Comparison of ENCODE assay signal across 17 mouse cellular contexts in the genomic region with DNA sequence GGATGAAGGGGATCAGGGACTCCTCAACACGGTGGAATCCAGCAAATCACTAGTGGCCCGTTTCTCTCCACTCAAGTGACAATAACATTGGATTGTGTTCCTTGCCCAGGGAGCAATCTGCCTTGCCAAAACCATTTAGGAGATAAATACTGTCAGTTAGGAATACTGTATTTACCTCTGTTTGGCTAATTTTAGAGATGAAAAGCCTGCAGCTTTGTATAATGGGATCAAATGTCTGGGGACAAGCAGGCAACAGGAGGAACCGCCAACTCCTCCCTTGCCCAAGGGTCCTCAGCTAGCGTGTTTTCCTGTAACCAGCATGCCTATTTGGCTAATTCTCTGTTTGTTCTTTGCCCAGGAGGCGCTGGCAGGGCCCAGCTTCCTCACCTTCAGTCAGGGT. TPM values are rescaled to one million over a fixed set of nuclear protein-coding genes. Genes with fewer than 3 reads are reported as not detected.
DNase-seq lines count a peak whose midpoint lies in the region; ATAC-seq and TF ChIP-seq lines count a peak whose summit lies in the region.
"Had no signal": no experiment of that assay in that cellular context is flagged by ENCODE, and none has a peak within 500 bp of the region (broad histone marks: within the 10 kb centered on the region; RNA-seq: fewer than 3 reads in every experiment).

No protein-coding gene starts in this region.

- H3K4me1 ChIP-seq in embryonic facial prominence, embryonic 14.5 days (ENCODE audit: control insufficient read depth, insufficient read depth, low read length), result peaks cover 77% of the 10 kb centered on the region
- peaks cover 38% of the 10 kb centered on the region for H3K4me1 ChIP-seq in hindbrain, embryonic 11.5 days (replicated peaks; ENCODE audit: control insufficient read depth, insufficient read depth, low read length)
- peaks cover 95% of the 10 kb centered on the region for H3K4me1 ChIP-seq in midbrain, embryonic 13.5 days (replicated peaks)

- H3K27me3 ChIP-seq in embryonic facial prominence, embryonic 14.5 days (replicated peaks; ENCODE audit: control insufficient read depth, insufficient read depth, low read length), result no peaks in the 10 kb centered on the region
- H3K27me3 ChIP-seq in hindbrain, embryonic 11.5 days (ENCODE audit: control insufficient read depth, insufficient read depth, low read length), result no peaks in the 10 kb centered on the region
- H3K27me3 ChIP-seq in midbrain, embryonic 13.5 days, result no peaks in the 10 kb centered on the region

- ATAC-seq in embryonic facial prominence, embryonic 14.5 days (ENCODE audit: low read depth), result no peak
- ATAC-seq in hindbrain, embryonic 11.5 days (ENCODE audit: low FRiP score), result no peak
- no peak for ATAC-seq in midbrain, embryonic 13.5 days

- WGBS in embryonic facial prominence, embryonic 14.5 days, result 30% methylated on average over 5 of the region's 5 CpGs
- 54% methylated on average over 5 of the region's 5 CpGs for WGBS in hindbrain, embryonic 11.5 days
- WGBS in midbrain, embryonic 13.5 days, result 24% methylated on average over 5 of the region's 5 CpGs

- no peak for TF ChIP-seq CTCF in brain, embryonic 14.5 days (IDR thresholded peaks at IDR 0.05; ENCODE audit: borderline replicate concordance, extremely low read depth, insufficient read depth, insufficient read length)

- H3K27ac ChIP-seq in embryonic facial prominence, embryonic 14.5 days (replicated peaks; ENCODE audit: low read depth, low read length), result peak overlapping the region; percentile 30; the same call in 1 of the 2 replicates
- no peak overlapping the region for H3K27ac ChIP-seq in hindbrain, embryonic 11.5 days (ENCODE audit: low read depth, low read length)
- H3K27ac ChIP-seq in midbrain, embryonic 13.5 days, result peak overlapping the region; percentile 74

- DNase-seq in brain, embryonic 14.5 days (ENCODE audit: low read depth), result peak; percentile 53
- DNase-seq in embryonic facial prominence, embryonic 14.5 days (ENCODE audit: low spot score), result no peak
- no peak for DNase-seq in hindbrain, embryonic 11.5 days (ENCODE audit: low spot score)
- DNase-seq in thymus, postnatal 25 days, result no peak
- no peak for DNase-seq in adipocyte (ENCODE audit: low spot score)
- DNase-seq in right cerebral cortex, adult 18-20 months, result no peak
- DNase-seq: cerebellum, adult 2 months; embryo, embryonic 11 days; heart, postnatal 4 days; kidney, adult 2 months; left cerebral cortex, postnatal 4 days; lung, postnatal 4 days; spleen, adult 18-20 months had no signal

- H3K36me3 ChIP-seq in embryonic facial prominence, embryonic 14.5 days (ENCODE audit: control insufficient read depth, insufficient read depth, low read length), result peaks cover 46% of the 10 kb centered on the region
- H3K36me3 ChIP-seq in hindbrain, embryonic 11.5 days (ENCODE audit: control insufficient read depth, insufficient read depth, low read length), result no peaks in the 10 kb centered on the region
- peaks cover 28% of the 10 kb centered on the region for H3K36me3 ChIP-seq in midbrain, embryonic 13.5 days
- H3K36me3 ChIP-seq: G1E had no signal

- peak overlapping the region; percentile 97 for H3K4me2 ChIP-seq in embryonic facial prominence, embryonic 14.5 days (ENCODE audit: low read depth, low read length)
- H3K4me2 ChIP-seq in hindbrain, embryonic 11.5 days (replicated peaks; ENCODE audit: low read depth, low read length), result peak overlapping the region; percentile 98
- peak overlapping the region; percentile 100 for H3K4me2 ChIP-seq in midbrain, embryonic 13.5 days (replicated peaks)

- TF ChIP-seq POLR2A in brain, embryonic 14.5 days (IDR thresholded peaks at IDR 0.05; ENCODE audit: borderline replicate concordance, extremely low read depth, insufficient read depth, insufficient read length, poor library complexity, severe bottlenecking), result no peak

- no peaks in the 10 kb centered on the region for H3K9me3 ChIP-seq in embryonic facial prominence, embryonic 14.5 days (ENCODE audit: control insufficient read depth, low read length)
- H3K9me3 ChIP-seq in hindbrain, embryonic 11.5 days (ENCODE audit: control insufficient read depth, low read length), result no peaks in the 10 kb centered on the region
- no peaks in the 10 kb centered on the region for H3K9me3 ChIP-seq in midbrain, embryonic 13.5 days

- peak overlapping the region; percentile 94 for H3K4me3 ChIP-seq in embryonic facial prominence, embryonic 14.5 days (ENCODE audit: low read depth, low read length)
- peak overlapping the region; percentile 98; the same call in 1 of the 2 replicates for H3K4me3 ChIP-seq in hindbrain, embryonic 11.5 days (ENCODE audit: low read depth, low read length)
- peak overlapping the region; percentile 97 for H3K4me3 ChIP-seq in midbrain, embryonic 13.5 days (replicated peaks)
- H3K4me3 ChIP-seq: myocyte had no signal

- H3K9ac ChIP-seq in embryonic facial prominence, embryonic 14.5 days (ENCODE audit: low read depth, low read length), result peak overlapping the region; percentile 27
- 0 out of 2 replicates have a peak overlapping the region, but pooled peaks have one; percentile 1 for H3K9ac ChIP-seq in hindbrain, embryonic 11.5 days (ENCODE audit: low read depth, low read length)
- peak overlapping the region; percentile 100 for H3K9ac ChIP-seq in midbrain, embryonic 13.5 days (replicated peaks)

RNA-seq across cellular contexts. Expression of a gene that starts 9.1 kb away (rescaled TPM):
- polyA plus RNA-seq in brain, embryonic 14.5 days (2012; rRNA removed), result 46.8 and 54.3 TPM in 2 replicates
- 29.1 and 33.3 TPM in 2 replicates for polyA plus RNA-seq in embryonic facial prominence, embryonic 14.5 days (2014; fragmentation: Nextera tagmentation; extraction: Ambion mirVana)
- polyA plus RNA-seq in hindbrain, embryonic 11.5 days (2014; fragmentation: Nextera tagmentation; extraction: Ambion mirVana), result 41.9 and 42.5 TPM in 2 replicates
- polyA plus RNA-seq in midbrain, embryonic 13.5 days (2015; fragmentation: Nextera tagmentation; extraction: Ambion mirVana), result 60.2 and 73.1 TPM in 2 replicates
- polyA plus RNA-seq: C2C12, G1E had no signal

Comparison
In these comparisons a context has a peak if more than half of its experiments do, and no peak if none do; other contexts are left out.
1. H3K9ac ChIP-seq: peak in every context shown above with its lines; median percentile 100 in midbrain, embryonic 13.5 days; 27 in embryonic facial prominence, embryonic 14.5 days; 1 in hindbrain, embryonic 11.5 days.